Mouse (Mus musculus) heart, adult 2 months (tissue): Measurements from ENCODE around the gene Vat1. TPM values are rescaled to one million over a fixed set of nuclear protein-coding genes. Genes with fewer than 3 reads are reported as not detected.

ENCODE experiments used
- DNase-seq, 2 experiments: peaks; one replicate each; pipeline ENCODE4 v3.0.0; 2021
- H3K27ac ChIP-seq: fragments of 200-600 bp; 2 replicates; pipeline ENCODE4 v1.8.1; 2022
- H3K27me3 ChIP-seq: fragments of 200-500 bp; 2 replicates; pipeline ENCODE4 v1.6.1; 2012; ENCODE audit warnings: mild to moderate bottlenecking, low read length, inconsistent platforms, mixed read lengths; ENCODE audit not compliant: control insufficient read depth, insufficient read depth
- H3K36me3 ChIP-seq: fragments of 200-500 bp; 2 replicates; pipeline ENCODE4 v1.6.1; 2012; ENCODE audit warnings: low read length, inconsistent platforms; ENCODE audit not compliant: control insufficient read depth, insufficient read depth
- H3K4me1 ChIP-seq: fragments of 200-500 bp; 2 replicates; pipeline ENCODE4 v1.6.1; 2011; ENCODE audit warnings: low read length; ENCODE audit not compliant: control insufficient read depth, insufficient read depth
- H3K4me3 ChIP-seq: fragments of 200-600 bp; 2 replicates; pipeline ENCODE4 v1.8.1; 2022
- H3K79me2 ChIP-seq: fragments of 200-500 bp; replicated peaks from 2 replicates; pipeline ENCODE4 v1.6.1; 2012; ENCODE audit warnings: mild to moderate bottlenecking, inconsistent platforms, low read length, moderate library complexity, mixed read lengths; ENCODE audit not compliant: control insufficient read depth, insufficient read depth
- H3K9ac ChIP-seq: fragments of 200-500 bp; 2 replicates; pipeline ENCODE4 v1.6.1; 2012; ENCODE audit warnings: low read depth, mild to moderate bottlenecking, control low read depth, inconsistent platforms, low read length, mixed read lengths
- CTCF ChIP-seq: fragments of 200-600 bp; IDR thresholded peaks from 2 replicates; pipeline ENCODE4 v1.8.1; 2022; ENCODE audit warnings: antibody characterized with exemption, mild to moderate bottlenecking, moderate library complexity
- EP300 ChIP-seq: fragments of 200-500 bp; IDR thresholded peaks from 2 replicates; pipeline ENCODE4 v1.6.1; 2011; ENCODE audit warnings: low read depth, low read length, control low read depth; ENCODE audit not compliant: insufficient read depth
- POLR2A ChIP-seq: fragments of 200-500 bp; IDR thresholded peaks from 2 replicates; pipeline ENCODE4 v1.6.1; 2011; ENCODE audit warnings: mild to moderate bottlenecking, low read depth, low read length, control low read depth; ENCODE audit not compliant: insufficient read depth
- WGBS: fragments of 180-500 bp; shearing (Covaris S2); methylation state at CpG from one replicate; pipeline ENCODE4 v1.1.7; 2018; 5-methylcytosine and 5-hydroxymethylcytosine counted together
- intact Hi-C: fragments of 180-260 bp; cut with DNase I; formaldehyde crosslinking; loops from one replicate; pipeline ENCODE4 v1.15.1; 2025
- polyA plus RNA-seq: library from polyadenylated mRNA; depleted of rRNA; stranded (reverse); fragments of >200 nt; gene quantifications from 2 replicates; pipeline ENCODE4 v1.2.3, GENCODE M21; 2012
- total RNA-seq, 2 experiments: library from RNA; stranded (reverse); gene quantifications; 2 replicates each; pipeline ENCODE4 v1.2.3; 2021

Gene Vat1
- total and polyA plus RNA-seq, 3 experiments = 20.4 to 29.6 (median 21.4) TPM

- TF ChIP-seq CTCF (no peak), POLR2A (no peak), EP300 (no peak)
- no peak overlapping the region for H3K4me3 ChIP-seq
- H3K4me1 ChIP-seq = peaks cover under 1% of the 10 kb centered on the region; the same call in 1 of the 2 replicates
- peaks cover 2% of the 10 kb centered on the region for H3K36me3 ChIP-seq
- 89% methylated on average over 9 of the region's 9 CpGs for WGBS
- DNase-seq = no peak
- intact Hi-C loops = no loop called here
- H3K27ac ChIP-seq = no peak overlapping the region
- no peak overlapping the region for H3K9ac ChIP-seq
- no peaks in the 10 kb centered on the region for H3K79me2 ChIP-seq
- H3K27me3 ChIP-seq = no peaks in the 10 kb centered on the region
Measured at GRCm38 (mm10) chr11:101431327-101431726, 34.7 kb downstream of the Vat1 start.

GRCm38 (mm10) chr11:101426165-101426564 lies 39.9 kb downstream of the Vat1 start:
- intact Hi-C loops = loop anchor here (2.0 kb wide), 1 partner anchor 15 kb away; no protein-coding TSS in a partner anchor
- no peak for DNase-seq
- Histone ChIP-seq H3K27me3 (no peaks in the 10 kb centered on the region), H3K27ac (no peak overlapping the region), H3K9ac (no peak overlapping the region), H3K36me3 (peaks cover 4% of the 10 kb centered on the region; the same call in 1 of the 2 replicates), H3K4me3 (peak overlapping the region; percentile 95), H3K4me1 (peaks cover 8% of the 10 kb centered on the region), H3K79me2 (0 out of 2 replicates have a peak, but pooled peaks cover 1% of the 10 kb centered on the region)
- no peak for TF ChIP-seq EP300
- no peak for TF ChIP-seq POLR2A
- no peak for TF ChIP-seq CTCF
- WGBS = 21% methylated on average over 8 of the region's 8 CpGs

- WGBS = under 1% methylated on average over 81 of the region's 81 CpGs
Measured at GRCm38 (mm10) chr11:101424925-101425813, 40.9 kb downstream of the Vat1 start, which contains the start of the genes Rundc1 and Ptges3l. Rundc1 (plus strand) TSS chr11:101425085. Ptges3l (minus strand) TSS chr11:101425333.

GRCm38 (mm10) chr11:101424105-101424851 lies 41.8 kb downstream of the Vat1 start, which contains the start of gene Gm27029:
Gm27029 (minus strand) TSS chr11:101424796.
- Histone ChIP-seq H3K27ac (peak within 1 kb of the TSS; percentile 91), H3K27me3 (no peaks in the 10 kb centered on the region), H3K4me3 (peak within 1 kb of the TSS; percentile 95), H3K36me3 (peaks cover 4% of the 10 kb centered on the region; the same call in 1 of the 2 replicates), H3K79me2 (0 out of 2 replicates have a peak, but pooled peaks cover 1% of the 10 kb centered on the region), H3K9ac (peak within 1 kb of the TSS; percentile 91), H3K4me1 (peaks cover 8% of the 10 kb centered on the region)
- WGBS = 1% methylated on average over 23 of the region's 23 CpGs
- intact Hi-C loops = no loop called here
- peak; percentile 32 to 56 for DNase-seq
- TF ChIP-seq EP300 (peak; percentile 48; the same call in 1 of the 2 replicates), CTCF (no peak), POLR2A (peak; percentile 60; the same call in 1 of the 2 replicates)

More at GRCm38 (mm10) chr11:101424925-101425813, 40.9 kb downstream of the Vat1 start, which contains the start of the genes Rundc1 and Ptges3l:
- Histone ChIP-seq H3K27ac (peak within 1 kb of the TSS; percentile 91), H3K4me3 (peak within 1 kb of the TSS; percentile 95), H3K9ac (peak within 1 kb of the TSS; percentile 91), H3K27me3 (no peaks in the 10 kb centered on the region), H3K4me1 (peaks cover 8% of the 10 kb centered on the region), H3K36me3 (peaks cover 4% of the 10 kb centered on the region; the same call in 1 of the 2 replicates), H3K79me2 (0 out of 2 replicates have a peak, but pooled peaks cover 1% of the 10 kb centered on the region)
- intact Hi-C loops = no loop called here
- peak; percentile 81 for TF ChIP-seq POLR2A
- TF ChIP-seq CTCF = peak; percentile 39
- TF ChIP-seq EP300 = no peak
- peak; percentile 98 to 99 for DNase-seq

- no peak overlapping the region for H3K4me3 ChIP-seq
- intact Hi-C loops = no loop called here
- 78% methylated on average over 5 of the region's 5 CpGs for WGBS
- H3K27ac ChIP-seq = no peak overlapping the region
- no peaks in the 10 kb centered on the region for H3K36me3 ChIP-seq
- TF ChIP-seq POLR2A = no peak
- no peak for TF ChIP-seq CTCF
- TF ChIP-seq EP300 = no peak
- H3K79me2 ChIP-seq = 0 out of 2 replicates have a peak, but pooled peaks cover 1% of the 10 kb centered on the region
- H3K4me1 ChIP-seq = peaks cover 6% of the 10 kb centered on the region; the same call in 1 of the 2 replicates
- no peak for DNase-seq
- no peak overlapping the region for H3K9ac ChIP-seq
- no peaks in the 10 kb centered on the region for H3K27me3 ChIP-seq
Measured at GRCm38 (mm10) chr11:101420148-101420547, 45.9 kb downstream of the Vat1 start.
